Mouse (Mus musculus) intestine, embryonic 15.5 days (tissue): ENCODE results near the gene Stk39. TPM values are rescaled to one million over a fixed set of nuclear protein-coding genes. Genes with fewer than 3 reads are reported as not detected.

Experiments
- ATAC-seq: fragments of 200-750 bp; cut with Nextera tagmentation; 2 replicates; pipeline ENCODE4 v1.8.0; 2017; ENCODE audit warnings: moderate TSS enrichment, moderate library complexity
- H3K27ac ChIP-seq: fragments of 300-500 bp; sonication (generic); 2 replicates; pipeline ENCODE4 v1.5.1; 2015; ENCODE audit warnings: mild to moderate bottlenecking, inconsistent platforms
- H3K27me3 ChIP-seq: fragments of 300-500 bp; sonication (generic); replicated peaks from 2 replicates; pipeline ENCODE4 v1.6.1; 2015; ENCODE audit warnings: inconsistent platforms
- H3K36me3 ChIP-seq: fragments of 300-500 bp; sonication (generic); 2 replicates; pipeline ENCODE4 v1.6.1; 2015; ENCODE audit warnings: inconsistent platforms
- H3K4me1 ChIP-seq: fragments of 300-500 bp; sonication (generic); replicated peaks from 2 replicates; pipeline ENCODE4 v1.6.1; 2015; ENCODE audit warnings: inconsistent platforms
- H3K4me2 ChIP-seq: fragments of 300-500 bp; sonication (generic); replicated peaks from 2 replicates; pipeline ENCODE4 v1.6.1; 2015; ENCODE audit warnings: mild to moderate bottlenecking, inconsistent platforms
- H3K4me3 ChIP-seq: fragments of 300-500 bp; sonication (generic); replicated peaks from 2 replicates; pipeline ENCODE4 v1.5.1; 2015; ENCODE audit warnings: inconsistent platforms
- H3K9ac ChIP-seq: fragments of 300-500 bp; sonication (generic); 2 replicates; pipeline ENCODE4 v1.6.1; 2015; ENCODE audit warnings: inconsistent platforms
- H3K9me3 ChIP-seq: fragments of 300-500 bp; sonication (generic); 2 replicates; pipeline ENCODE4 v1.6.1; 2016; ENCODE audit warnings: inconsistent platforms
- WGBS: fragments of 180-500 bp; shearing (Covaris S2); methylation state at CpG from one replicate; pipeline ENCODE4 v1.1.7; 2015; 5-methylcytosine and 5-hydroxymethylcytosine counted together
- polyA plus RNA-seq: library from polyadenylated mRNA; unstranded; fragments of >200 nt; fragmentation: Nextera tagmentation; extraction: Ambion mirVana; gene quantifications from 2 replicates; pipeline ENCODE4 v1.2.1, GENCODE M21; 2015

Stk39 gene
- polyA plus RNA-seq, 1 experiment from 2014 or later, result 14.5 TPM

DNA sequence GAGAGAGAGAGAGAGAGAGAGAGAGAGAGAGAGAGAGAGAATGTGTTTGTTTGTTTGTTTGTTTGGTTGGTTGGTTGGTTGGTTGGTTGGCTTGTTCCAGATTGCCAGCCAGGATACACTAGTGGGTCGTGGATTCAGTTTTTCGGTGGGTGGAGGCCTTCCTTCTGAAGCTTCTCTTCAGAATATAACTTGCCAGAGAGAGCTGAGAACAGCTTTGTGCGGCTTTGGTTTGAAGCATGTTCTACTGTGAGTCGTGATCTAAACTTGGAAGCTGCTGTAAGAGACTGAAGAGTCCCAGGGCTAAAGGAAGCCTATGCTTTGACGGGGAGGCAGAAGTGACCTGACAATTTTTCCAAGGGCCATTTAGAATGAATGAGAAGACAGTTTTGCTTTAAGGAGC is 59.9 kb downstream of the Stk39 start:
- no peak for ATAC-seq
- Histone ChIP-seq H3K4me2 (no peak overlapping the region), H3K9me3 (no peaks in the 10 kb centered on the region), H3K27me3 (no peaks in the 10 kb centered on the region), H3K4me3 (no peak overlapping the region), H3K36me3 (no peaks in the 10 kb centered on the region), H3K4me1 (peaks cover 21% of the 10 kb centered on the region), H3K9ac (no peak overlapping the region), H3K27ac (no peak overlapping the region)
- 76% methylated on average over 5 of the region's 5 CpGs for WGBS

DNA sequence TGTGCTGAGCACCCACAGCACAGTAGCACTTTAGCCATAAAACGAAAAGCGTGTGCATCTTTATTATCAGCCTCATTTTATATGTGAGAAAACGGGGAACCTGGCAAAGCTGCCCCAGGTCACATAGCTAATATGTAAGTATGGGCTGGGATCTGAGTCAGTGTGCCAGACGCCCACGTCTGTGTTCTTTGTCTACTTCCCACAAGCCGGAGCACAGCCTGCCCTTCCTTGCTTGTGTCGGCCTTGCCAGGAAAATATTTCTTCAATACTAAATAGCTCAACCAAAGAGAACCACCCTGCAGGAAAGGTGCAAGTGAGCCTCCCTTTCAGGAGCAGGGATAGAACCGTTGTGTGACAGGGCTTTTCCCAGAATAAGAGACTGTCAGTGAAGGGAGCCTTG is 60.9 kb downstream of the Stk39 start:
- 74% methylated on average over 8 of the region's 8 CpGs for whole genome bisulfite sequencing
- H3K9ac ChIP-seq, result no peak overlapping the region
- no peaks in the 10 kb centered on the region for H3K36me3 ChIP-seq
- H3K4me3 ChIP-seq, result no peak overlapping the region
- H3K27ac ChIP-seq, result no peak overlapping the region
- ATAC-seq, result no peak
- no peak overlapping the region for H3K4me2 ChIP-seq
- H3K27me3 ChIP-seq, result no peaks in the 10 kb centered on the region
- no peaks in the 10 kb centered on the region for H3K9me3 ChIP-seq
- peaks cover 30% of the 10 kb centered on the region for H3K4me1 ChIP-seq

DNA sequence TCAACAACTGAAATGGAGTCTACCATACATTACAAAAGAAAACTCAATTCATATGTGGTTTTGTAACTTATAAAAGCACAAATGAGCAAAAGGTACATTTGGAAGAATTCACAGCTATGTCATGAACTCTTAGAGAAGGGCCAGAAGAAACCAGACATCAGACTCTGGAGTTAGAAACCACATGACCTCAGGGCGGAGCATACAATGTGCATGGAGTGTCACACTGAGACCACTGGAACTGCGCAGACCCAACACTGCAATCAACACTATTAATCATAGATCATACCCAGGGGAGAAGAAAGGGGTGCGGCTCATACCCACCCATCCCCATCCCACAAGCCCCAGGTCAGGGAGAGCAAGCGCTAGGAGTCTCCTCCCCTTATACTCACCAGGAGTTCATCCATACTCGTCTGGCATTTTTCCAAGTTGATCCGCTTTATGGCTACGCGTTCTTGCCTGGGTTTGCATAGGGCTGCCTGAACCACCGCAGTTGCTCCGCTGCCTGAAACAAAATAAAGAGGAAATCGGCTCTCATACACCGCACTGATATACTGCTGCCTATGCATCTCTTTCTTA is 62.3 kb downstream of the Stk39 start:
- H3K4me1 ChIP-seq, result peaks cover 37% of the 10 kb centered on the region
- WGBS, result 30% methylated on average over 12 of the region's 12 CpGs
- no peak overlapping the region for H3K27ac ChIP-seq

DNA sequence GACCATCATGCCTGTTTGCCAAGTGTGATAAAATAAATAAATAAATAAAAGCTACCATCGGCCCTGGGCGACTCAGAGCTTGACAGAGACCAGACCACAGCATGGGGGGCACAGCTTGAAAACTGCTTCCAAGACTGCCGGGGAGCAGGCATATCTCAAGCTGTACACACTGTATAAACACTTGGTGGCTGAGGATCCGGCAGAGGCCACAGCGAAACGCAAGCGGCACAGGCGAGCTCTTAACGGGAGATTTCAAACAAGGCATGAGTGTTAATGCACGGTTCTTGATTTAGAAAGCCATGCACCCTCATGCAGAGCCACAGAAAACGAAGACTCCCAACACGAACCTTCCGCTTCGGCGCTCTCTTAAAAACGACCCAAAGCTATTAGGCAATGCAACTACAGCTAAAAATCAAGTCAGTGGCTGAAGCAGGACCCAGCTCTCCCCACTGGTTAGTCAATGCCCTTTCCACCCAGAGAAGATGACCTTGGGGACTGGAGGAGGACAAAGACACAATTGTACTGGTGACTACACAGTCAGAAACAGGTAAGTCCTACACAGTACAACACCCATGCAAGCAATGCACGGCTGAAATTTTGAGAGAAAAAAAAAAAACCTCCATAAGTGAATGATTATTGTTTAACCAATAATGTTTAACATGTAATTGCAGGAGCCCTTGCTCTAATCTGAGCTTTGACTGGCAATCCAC is 63.6 kb downstream of the Stk39 start:
- 36% methylated on average over 17 of the region's 17 CpGs for WGBS
- no peaks in the 10 kb centered on the region for H3K9me3 ChIP-seq
- H3K4me2 ChIP-seq, result peak overlapping the region; percentile 20
- H3K27me3 ChIP-seq, result no peaks in the 10 kb centered on the region
- peak overlapping the region; percentile 37; the same call in 1 of the 2 replicates for H3K27ac ChIP-seq
- peak; percentile 54 for ATAC-seq
- peaks cover 37% of the 10 kb centered on the region for H3K4me1 ChIP-seq
- no peak overlapping the region for H3K9ac ChIP-seq
- H3K4me3 ChIP-seq, result no peak overlapping the region
- H3K36me3 ChIP-seq, result no peaks in the 10 kb centered on the region

More for the DNA sequence above, 62.3 kb downstream of the Stk39 start:
- Histone ChIP-seq H3K27me3 (no peaks in the 10 kb centered on the region), H3K4me3 (no peak overlapping the region), H3K4me2 (peak overlapping the region; percentile 17), H3K9me3 (no peaks in the 10 kb centered on the region), H3K9ac (no peak overlapping the region), H3K36me3 (no peaks in the 10 kb centered on the region)
- peak; percentile 79 for ATAC-seq

DNA sequence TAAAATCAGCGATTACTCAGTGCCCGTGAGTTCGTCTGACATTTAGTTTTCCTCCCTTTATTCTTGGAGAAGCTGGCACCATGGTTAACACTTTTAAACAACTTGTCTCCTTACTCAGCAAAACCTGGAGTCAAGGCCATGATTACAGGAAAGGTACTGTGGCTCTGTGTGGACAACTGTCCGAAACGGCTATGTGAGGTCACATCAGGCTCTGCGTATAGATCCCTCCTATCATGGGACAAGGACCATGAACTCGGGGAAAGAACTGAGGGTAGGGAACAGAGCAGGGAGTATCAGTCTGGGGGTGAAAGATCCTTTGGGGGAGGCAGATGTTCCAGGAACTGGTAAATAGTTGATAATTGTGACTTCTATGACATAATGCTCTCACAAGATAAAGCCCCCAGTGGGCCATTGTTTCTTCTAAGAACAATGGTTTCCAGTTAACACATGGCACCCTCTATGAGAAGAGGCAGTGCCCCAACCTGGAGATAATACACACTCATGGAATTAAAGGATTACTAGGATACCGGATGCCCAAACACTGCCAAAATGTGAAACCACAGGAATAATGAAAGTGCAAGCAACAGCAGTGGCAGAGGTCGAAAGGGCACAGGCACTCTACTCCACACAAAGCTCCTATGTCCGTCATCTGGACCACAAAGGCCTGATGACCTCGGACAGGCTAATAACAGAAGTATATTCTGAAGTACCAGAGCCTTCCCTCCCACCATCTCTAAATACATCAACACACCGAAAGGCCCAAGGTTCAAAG is 64.7 kb downstream of the Stk39 start:
- 68% methylated on average over 12 of the region's 12 CpGs for WGBS
- Histone ChIP-seq H3K27me3 (no peaks in the 10 kb centered on the region), H3K4me3 (no peak overlapping the region)

DNA sequence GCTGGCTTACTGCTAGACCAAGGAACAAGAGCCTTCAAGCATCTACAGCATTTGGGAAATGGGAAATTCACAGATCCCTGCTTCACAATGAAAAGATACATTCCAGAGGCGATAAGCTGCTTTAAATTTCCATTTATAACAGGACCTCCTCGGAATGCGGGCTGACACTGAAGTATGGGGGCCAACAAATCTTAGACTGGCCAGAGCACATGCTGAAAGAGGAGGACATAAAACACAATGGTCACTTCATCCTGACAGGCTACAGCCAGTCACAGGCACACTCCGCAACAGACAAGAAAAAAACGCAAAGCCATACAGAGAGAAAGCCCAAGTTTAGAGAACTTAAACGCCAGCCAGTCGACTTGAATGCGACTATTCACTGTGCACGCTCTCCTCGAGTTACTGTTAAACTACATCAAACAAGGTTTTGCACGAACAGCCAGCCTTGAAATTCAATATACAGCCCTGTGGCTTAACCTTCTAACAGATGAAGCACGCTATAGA is 65.4 kb downstream of the Stk39 start:
- Histone ChIP-seq H3K4me3 (no peak overlapping the region), H3K9me3 (no peaks in the 10 kb centered on the region), H3K4me2 (no peak overlapping the region), H3K36me3 (no peaks in the 10 kb centered on the region), H3K9ac (no peak overlapping the region), H3K4me1 (peaks cover 37% of the 10 kb centered on the region), H3K27ac (0 out of 2 replicates have a peak overlapping the region, but pooled peaks have one; percentile 22), H3K27me3 (no peaks in the 10 kb centered on the region)
- no peak for ATAC-seq
- WGBS, result 36% methylated on average over 12 of the region's 12 CpGs

More for the DNA sequence above, 64.7 kb downstream of the Stk39 start:
- no peaks in the 10 kb centered on the region for H3K36me3 ChIP-seq
- no peak for ATAC-seq
- peaks cover 37% of the 10 kb centered on the region for H3K4me1 ChIP-seq
- no peaks in the 10 kb centered on the region for H3K9me3 ChIP-seq
- H3K9ac ChIP-seq, result no peak overlapping the region
- no peak overlapping the region for H3K4me2 ChIP-seq
- 0 out of 2 replicates have a peak overlapping the region, but pooled peaks have one; percentile 9 for H3K27ac ChIP-seq

DNA sequence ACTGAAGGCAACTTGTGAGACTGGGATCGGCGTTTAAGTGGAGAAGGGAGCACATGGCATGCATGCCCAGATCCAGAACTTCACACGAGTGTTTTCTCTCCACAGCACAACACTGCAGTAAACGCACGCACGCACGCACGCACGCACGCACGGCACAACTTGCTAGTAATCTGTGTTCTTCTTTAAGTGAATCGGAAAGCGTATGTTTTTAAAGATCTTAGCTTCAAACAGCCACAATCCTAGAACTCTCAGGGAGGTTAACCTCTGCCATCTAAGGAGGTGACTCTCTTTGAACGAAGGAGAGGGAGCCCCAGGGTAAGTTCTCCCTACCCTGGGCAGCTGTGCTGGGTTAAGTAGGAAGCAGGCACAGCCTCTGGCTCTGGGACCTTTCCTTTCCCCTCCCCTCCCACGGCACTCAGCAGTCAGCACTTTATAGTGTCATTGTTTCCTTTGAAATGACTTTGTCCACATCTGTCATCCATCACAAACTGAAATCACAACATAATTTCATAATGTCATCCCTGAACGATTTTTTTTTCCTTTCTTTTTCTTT is 66.8 kb downstream of the Stk39 start:
- H3K4me2 ChIP-seq, result peak overlapping the region; percentile 12
- no peak overlapping the region for H3K27ac ChIP-seq
- no peaks in the 10 kb centered on the region for H3K27me3 ChIP-seq
- H3K9me3 ChIP-seq, result no peaks in the 10 kb centered on the region
- no peak overlapping the region for H3K4me3 ChIP-seq
- no peak for ATAC-seq
- H3K36me3 ChIP-seq, result no peaks in the 10 kb centered on the region
- 46% methylated on average over 16 of the region's 16 CpGs for WGBS
- peaks cover 32% of the 10 kb centered on the region for H3K4me1 ChIP-seq
- no peak overlapping the region for H3K9ac ChIP-seq

DNA sequence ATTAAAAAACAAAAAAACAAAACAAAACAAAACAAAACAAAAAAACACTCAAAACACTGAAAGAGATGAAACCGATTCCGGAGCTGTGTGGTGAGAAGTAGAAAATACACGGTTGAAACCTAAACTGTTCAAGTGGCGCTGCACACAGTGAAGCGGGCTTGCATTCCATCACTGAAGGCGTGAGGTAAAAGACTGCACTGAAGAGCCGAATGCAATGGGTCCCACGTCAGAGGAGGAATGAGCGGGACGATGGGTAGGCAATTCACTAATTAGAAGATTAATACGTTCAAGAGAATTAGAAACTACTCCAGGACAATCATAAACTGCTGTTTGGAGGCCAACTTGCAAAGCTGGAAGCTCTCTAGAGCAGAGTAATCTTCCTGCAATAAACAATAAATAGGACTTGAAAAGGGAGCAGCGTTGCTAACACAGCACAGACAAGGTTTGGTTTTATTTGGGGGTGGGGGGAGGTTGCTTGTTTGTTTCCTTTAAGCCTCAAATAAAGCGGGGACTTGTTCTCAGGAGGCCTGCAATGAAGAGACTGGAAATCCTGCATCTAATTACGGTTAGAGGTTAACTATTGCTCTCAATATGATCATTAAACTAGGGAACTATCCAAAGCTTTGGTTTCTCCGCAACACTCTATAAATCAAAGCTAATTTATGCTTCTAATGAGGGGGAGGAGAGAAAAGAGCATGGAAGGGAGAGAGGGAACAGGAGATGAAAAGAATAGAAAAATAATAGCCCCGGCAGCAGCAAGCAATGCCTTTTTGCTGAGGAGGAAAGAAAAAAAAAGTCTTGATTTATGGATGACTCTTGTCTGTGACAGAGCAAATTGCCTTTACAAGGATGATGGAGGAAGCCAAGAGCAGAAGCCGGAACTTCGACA is 67.5 kb downstream of the Stk39 start:
- H3K9ac ChIP-seq, result no peak overlapping the region
- H3K4me1 ChIP-seq, result peaks cover 26% of the 10 kb centered on the region
- H3K36me3 ChIP-seq, result no peaks in the 10 kb centered on the region
- H3K27ac ChIP-seq, result no peak overlapping the region
- no peak overlapping the region for H3K4me3 ChIP-seq
- 52% methylated on average over 18 of the region's 18 CpGs for WGBS
- H3K27me3 ChIP-seq, result no peaks in the 10 kb centered on the region
- peak overlapping the region; percentile 12 for H3K4me2 ChIP-seq
- no peak for ATAC-seq
- no peaks in the 10 kb centered on the region for H3K9me3 ChIP-seq

DNA sequence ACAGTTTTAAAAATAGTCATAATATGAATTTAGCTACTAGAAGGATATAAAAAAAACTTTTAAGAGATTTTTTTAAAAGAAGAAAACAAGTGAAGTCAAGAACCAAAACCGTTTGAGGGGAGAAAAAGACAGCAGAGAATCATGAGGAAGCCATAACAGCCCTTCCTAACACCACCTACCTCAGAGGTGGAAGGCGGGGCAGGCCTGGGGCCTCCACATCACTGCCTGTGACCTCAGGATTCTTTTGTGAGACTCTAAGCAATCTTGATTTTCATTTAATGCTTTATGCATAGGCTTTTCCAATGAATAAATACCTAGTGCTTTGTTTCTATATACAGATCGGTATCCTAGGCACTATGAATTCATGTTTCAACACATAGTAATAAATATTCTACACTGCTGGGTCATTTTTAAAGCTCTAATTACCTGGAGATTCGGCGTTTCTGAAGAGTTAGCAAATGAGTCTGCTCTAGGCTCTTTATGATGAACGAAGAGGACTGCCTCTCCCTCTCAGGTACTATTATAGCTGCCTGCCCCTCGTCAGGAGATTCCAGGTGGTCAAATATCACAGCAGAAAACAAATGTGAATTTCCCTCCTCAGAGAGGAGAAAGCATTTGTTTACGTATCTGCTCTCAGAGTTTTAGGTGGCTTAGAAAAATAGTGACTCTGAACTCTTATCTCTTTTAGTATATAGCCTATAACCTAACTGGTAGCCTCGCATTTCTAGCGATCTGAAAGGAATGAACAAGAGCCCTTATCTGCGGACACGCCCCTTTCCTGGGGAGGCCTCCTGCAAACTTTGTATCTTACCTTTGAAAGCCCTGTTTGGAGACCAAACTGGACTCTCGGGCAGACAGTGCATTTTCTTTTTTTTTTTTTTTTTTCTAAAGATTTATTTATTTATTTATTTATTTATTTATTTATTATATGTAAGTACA is 78.2 kb downstream of the Stk39 start:
- peak; percentile 87 for ATAC-seq
- 0 out of 2 replicates have a peak overlapping the region, but pooled peaks have one; percentile 17 for H3K4me2 ChIP-seq
- 65% methylated on average over 13 of the region's 13 CpGs for WGBS
- H3K4me1 ChIP-seq, result no peaks in the 10 kb centered on the region
- no peaks in the 10 kb centered on the region for H3K27me3 ChIP-seq
- H3K9ac ChIP-seq, result no peak overlapping the region
- no peak overlapping the region for H3K4me3 ChIP-seq
- H3K27ac ChIP-seq, result 0 out of 2 replicates have a peak overlapping the region, but pooled peaks have one; percentile 48
- no peaks in the 10 kb centered on the region for H3K36me3 ChIP-seq
- H3K9me3 ChIP-seq, result no peaks in the 10 kb centered on the region

DNA sequence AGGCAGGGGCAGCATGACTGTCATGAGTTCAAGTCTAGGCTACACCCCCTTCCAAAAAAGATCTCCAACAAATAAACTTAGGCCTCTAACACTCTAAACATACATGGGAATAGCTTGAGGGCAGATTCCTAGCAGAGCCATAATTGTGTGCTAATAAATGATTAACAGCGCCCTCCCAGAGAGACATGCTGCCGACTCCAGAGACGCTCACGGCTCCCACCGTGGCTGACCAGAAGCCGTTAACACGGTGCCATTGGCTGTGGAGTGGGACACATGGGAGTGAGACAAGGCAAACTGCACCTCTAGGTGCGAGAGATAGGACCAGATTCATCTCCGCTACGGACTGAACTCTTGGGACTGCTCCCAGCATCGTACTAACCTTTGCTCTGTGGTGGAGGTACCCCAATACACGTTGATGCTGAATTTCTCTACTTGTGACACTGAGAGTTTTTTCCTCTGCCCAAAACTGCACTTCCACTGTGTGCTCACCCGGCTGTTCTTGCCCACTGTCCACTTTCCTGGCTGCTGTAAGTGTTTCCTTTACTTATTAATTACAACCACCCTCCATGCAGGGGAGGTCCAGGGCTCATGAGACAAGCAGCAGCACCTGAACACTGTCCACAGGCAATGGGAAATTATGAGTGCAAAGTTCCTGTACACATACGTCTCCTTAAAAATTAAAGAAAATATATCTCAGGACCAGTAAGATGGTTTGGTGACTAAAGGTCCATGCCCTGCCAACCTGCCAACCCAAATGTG is 84.1 kb downstream of the Stk39 start:
- WGBS, result 67% methylated on average over 14 of the region's 14 CpGs
- H3K27ac ChIP-seq, result no peak overlapping the region
- ATAC-seq, result peak; percentile 63
- no peak overlapping the region for H3K9ac ChIP-seq
- no peaks in the 10 kb centered on the region for H3K9me3 ChIP-seq
- no peak overlapping the region for H3K4me2 ChIP-seq
- H3K36me3 ChIP-seq, result no peaks in the 10 kb centered on the region
- H3K4me3 ChIP-seq, result no peak overlapping the region
- 0 out of 2 replicates have a peak, but pooled peaks cover 6% of the 10 kb centered on the region for H3K4me1 ChIP-seq
- no peaks in the 10 kb centered on the region for H3K27me3 ChIP-seq
